In genomic region chr1:133415505-133415904, GRCm38 (mm10) we compare ENCODE assay signal across 15 mouse cellular contexts. TPM values are rescaled to one million over a fixed set of nuclear protein-coding genes. Genes with fewer than 3 reads are reported as not detected.
DNase-seq lines count a peak whose midpoint lies in the region; ATAC-seq and TF ChIP-seq lines count a peak whose summit lies in the region.
"Had no signal": no experiment of that assay in that cellular context is flagged by ENCODE, and none has a peak within 500 bp of the region (broad histone marks: within the 10 kb centered on the region; RNA-seq: fewer than 3 reads in every experiment).

No protein-coding gene starts in this region.

- DNase-seq in kidney, adult 9 months = peak; percentile 50
- no peak for DNase-seq in kidney, postnatal 14 days
- peak; percentile 71 for DNase-seq in ES-CJ7 (ENCODE audit: low read depth, low spot score)
- DNase-seq in kidney, postnatal 0 days (ENCODE audit: low spot score) = no peak
- no peak for DNase-seq in urinary bladder, postnatal 25 days (ENCODE audit: low spot score)
- no peak for DNase-seq in retina, postnatal 1 day
- DNase-seq: cerebellum, adult 11 months; gastrocnemius, postnatal 25 days; layer of hippocampus, adult 9-11 months; lung, adult 2 months; right cerebral cortex, postnatal 14 days; thymus, adult 2 months had no signal

- WGBS in kidney, postnatal 0 days = 37% methylated on average over 6 of the region's 6 CpGs

- 0 out of 2 replicates have a peak, but pooled peaks have one; percentile 6 for ATAC-seq in kidney, postnatal 0 days (replicated peaks; ENCODE audit: low FRiP score, low read depth)

- H3K27ac ChIP-seq in kidney, postnatal 0 days = peak overlapping the region; percentile 86
- H3K27ac ChIP-seq: limb, embryonic 15.5 days had no signal

- H3K9me3 ChIP-seq in E14TG2a.4 (ENCODE audit: low read length) = no peaks in the 10 kb centered on the region
- no peaks in the 10 kb centered on the region for H3K9me3 ChIP-seq in kidney, postnatal 0 days (replicated peaks; ENCODE audit: low read length)
- H3K9me3 ChIP-seq: limb, embryonic 15.5 days had no signal

- no peak overlapping the region for H3K4me2 ChIP-seq in kidney, postnatal 0 days (ENCODE audit: low read length)
- H3K4me2 ChIP-seq: heart, embryonic 11.5 days; limb, embryonic 15.5 days had no signal

- H3K9ac ChIP-seq in kidney, postnatal 0 days (ENCODE audit: low read depth, low read length) = no peak overlapping the region
- H3K9ac ChIP-seq: limb, embryonic 15.5 days had no signal

- H3K4me3 ChIP-seq in E14TG2a.4 (replicated peaks; ENCODE audit: low read length) = 0 out of 2 replicates have a peak overlapping the region, but pooled peaks have one; percentile 5
- H3K4me3 ChIP-seq in kidney, postnatal 0 days (replicated peaks; ENCODE audit: low read depth, low read length) = no peak overlapping the region
- H3K4me3 ChIP-seq: limb, embryonic 15.5 days had no signal

- peaks cover 13% of the 10 kb centered on the region for H3K27me3 ChIP-seq in E14TG2a.4 (ENCODE audit: insufficient read depth, low read length)
- H3K27me3 ChIP-seq in kidney, postnatal 0 days (ENCODE audit: insufficient read depth, low read length) = no peaks in the 10 kb centered on the region

- H3K4me1 ChIP-seq in E14TG2a.4 (replicated peaks; ENCODE audit: low read depth, low read length) = peaks cover 96% of the 10 kb centered on the region
- peaks cover 59% of the 10 kb centered on the region for H3K4me1 ChIP-seq in kidney, postnatal 0 days (replicated peaks; ENCODE audit: insufficient read depth, low read length)

- no peak for TF ChIP-seq CTCF in E14TG2a.4 (conservative IDR thresholded peaks at IDR 0.05; ENCODE audit: low read length)
- no peak for TF ChIP-seq CTCF in kidney, postnatal 0 days (IDR thresholded peaks at IDR 0.05; ENCODE audit: low read depth)

- H3K36me3 ChIP-seq in E14TG2a.4 (ENCODE audit: insufficient read depth, low read length) = no peaks in the 10 kb centered on the region
- no peaks in the 10 kb centered on the region for H3K36me3 ChIP-seq in kidney, postnatal 0 days (ENCODE audit: insufficient read depth, low read length)
- H3K36me3 ChIP-seq: limb, embryonic 15.5 days had no signal

RNA-seq across cellular contexts. Expression of gene Sox13, which starts 8.7 kb away (rescaled TPM):
- polyA plus RNA-seq in kidney, postnatal 0 days (2015; fragmentation: Nextera tagmentation; extraction: Ambion mirVana) = 12.0 and 13.7 TPM in 2 replicates

RNA-seq across cellular contexts. Expression of gene Etnk2, which starts 52.1 kb away (rescaled TPM):
- polyA plus RNA-seq in kidney, postnatal 0 days (2015; fragmentation: Nextera tagmentation; extraction: Ambion mirVana) = 4.4 and 5.1 TPM in 2 replicates

Comparison
In these comparisons a context has a peak if more than half of its experiments do, and no peak if none do; other contexts are left out.
1. DNase-seq: peak in kidney, adult 9 months (single experiment) and ES-CJ7 (single experiment); none in kidney, postnatal 14 days (single experiment), kidney, postnatal 0 days (single experiment), urinary bladder, postnatal 25 days (single experiment) and retina, postnatal 1 day (single experiment).